ENCODE assay signal across 31 mouse cellular contexts in genomic region chr1:87211431-87211830, GRCm38 (mm10). TPM values are rescaled to one million over a fixed set of nuclear protein-coding genes. Genes with fewer than 3 reads are reported as not detected.
DNase-seq lines count a peak whose midpoint lies in the region; ATAC-seq and TF ChIP-seq lines count a peak whose summit lies in the region.
"Had no signal": no experiment of that assay in that cellular context is flagged by ENCODE, and none has a peak within 500 bp of the region (broad histone marks: within the 10 kb centered on the region; RNA-seq: fewer than 3 reads in every experiment).

No protein-coding gene starts in this region.

- no peaks in the 10 kb centered on the region for H3K9me3 ChIP-seq in MEL (replicated peaks; ENCODE audit: insufficient read depth, low read length)
- H3K9me3 ChIP-seq: embryonic facial prominence, embryonic 13.5 days; embryonic facial prominence, embryonic 15.5 days; forebrain, embryonic 10.5 days; forebrain, embryonic 12.5 days; G1E had no signal

- H3K4me2 ChIP-seq in myocyte (ENCODE audit: low read depth): peak overlapping the region; percentile 26
- H3K4me2 ChIP-seq: embryonic facial prominence, embryonic 13.5 days; embryonic facial prominence, embryonic 15.5 days; forebrain, embryonic 12.5 days had no signal

- peaks cover 1 to 20% of the 10 kb centered on the region in 2 experiments; a peak in 2 of 4 replicates for H3K36me3 ChIP-seq in MEL (ENCODE audit: control insufficient read depth in 1 of 2, insufficient read depth in 2 of 2, low read length in 2 of 2)
- peaks cover 1% of the 10 kb centered on the region for H3K36me3 ChIP-seq in myocyte (ENCODE audit: control insufficient read depth, insufficient read depth)
- H3K36me3 ChIP-seq: embryonic facial prominence, embryonic 13.5 days; embryonic facial prominence, embryonic 15.5 days; forebrain, embryonic 12.5 days had no signal

- no peak for TF ChIP-seq RAD21 in MEL (IDR thresholded peaks at IDR 0.05; ENCODE audit: low read depth, low read length)

- no peak overlapping the region for H3ac ChIP-seq in myocyte (ENCODE audit: control insufficient read depth, insufficient read length)

- peaks cover 28% of the 10 kb centered on the region for H3K79me2 ChIP-seq in MEL (ENCODE audit: control insufficient read depth, insufficient read depth, low read length, poor library complexity)
- peaks cover 30% of the 10 kb centered on the region for H3K79me2 ChIP-seq in myocyte (ENCODE audit: control insufficient read depth, insufficient read depth)

- H3K27me3 ChIP-seq in MEL (ENCODE audit: control insufficient read depth in 1 of 2, insufficient read depth in 2 of 2, low read length in 2 of 2): no peaks in the 10 kb centered on the region
- H3K27me3 ChIP-seq in myocyte (ENCODE audit: control insufficient read depth, insufficient read depth, insufficient read length): no peaks in the 10 kb centered on the region

- H3K4me3 ChIP-seq in MEL (ENCODE audit: control insufficient read depth in 1 of 2, insufficient read depth in 1 of 2, low read depth in 2 of 2, low read length in 2 of 2) (no peak overlapping the region), myocyte (no peak overlapping the region)
- H3K4me3 ChIP-seq: embryonic facial prominence, embryonic 13.5 days; embryonic facial prominence, embryonic 15.5 days; erythroblast, embryonic 14.5 days; forebrain, embryonic 10.5 days; forebrain, embryonic 12.5 days had no signal

- TF ChIP-seq POLR2A in MEL (IDR thresholded peaks at IDR 0.05; ENCODE audit: control insufficient read depth in 1 of 2, insufficient read depth in 1 of 2, low read depth in 1 of 2, low read length in 2 of 2, poor library complexity in 1 of 2) (no peak), myocyte (IDR thresholded peaks at IDR 0.05; ENCODE audit: insufficient read length, low read depth) (no peak)

- H3K27ac ChIP-seq in MEL (ENCODE audit: control insufficient read depth, low read depth, low read length): no peak overlapping the region
- H3K27ac ChIP-seq: embryonic facial prominence, embryonic 13.5 days; embryonic facial prominence, embryonic 15.5 days; forebrain, embryonic 10.5 days; forebrain, embryonic 12.5 days had no signal

- H3K9ac ChIP-seq in MEL (ENCODE audit: control insufficient read depth, low read depth, low read length, poor library complexity, severe bottlenecking): no peak overlapping the region
- H3K9ac ChIP-seq: embryonic facial prominence, embryonic 13.5 days; embryonic facial prominence, embryonic 15.5 days; forebrain, embryonic 12.5 days had no signal

- TF ChIP-seq CTCF in MEL (IDR thresholded peaks at IDR 0.05 in 2 of 3, conservative IDR thresholded peaks at IDR 0.05 in 1 of 3; ENCODE audit: control insufficient read depth in 1 of 3, insufficient read depth in 1 of 3, low read depth in 2 of 3, low read length in 3 of 3, poor library complexity in 1 of 3, severe bottlenecking in 1 of 3): no peak

- DNase-seq in CD4-positive, CD25-positive, alpha-beta regulatory T cell, adult 2 months (ENCODE audit: low read depth, low spot score): peak; percentile 21
- peak; percentile 16 for DNase-seq in CD4-positive helper T cell, adult 2 months (ENCODE audit: low read depth, low spot score)
- DNase-seq in MEL (ENCODE audit: low read depth, low spot score): no peak
- DNase-seq in frontal cortex, postnatal 14 days (ENCODE audit: low spot score in 2 of 2): no peak
- no peak for DNase-seq in MN1 (ENCODE audit: low spot score)
- DNase-seq: adrenal gland, adult 8-10 months; adrenal gland, postnatal 25 days; B cell, adult 2 months; cerebellum, adult 11 months; cerebellum, adult 18-20 months; cerebellum, adult 8-10 months; cerebellum, adult 9-11 months; cerebellum, postnatal 14 days; cerebellum, postnatal 36 days; embryo, embryonic 11 days had no signal

- TF ChIP-seq EP300 in MEL (IDR thresholded peaks at IDR 0.05; ENCODE audit: low read depth in 1 of 2, low read length in 2 of 2): no peak

- no peak for ATAC-seq in CD4-positive, CD25-positive, alpha-beta regulatory T cell, adult 4 months
- ATAC-seq: activated CD4-positive, CD25-positive, alpha-beta regulatory T cell, adult 4 months; forebrain, embryonic 14.5 days; forebrain, embryonic 16.5 days; Patski had no signal

- H3K4me1 ChIP-seq in MEL (ENCODE audit: control insufficient read depth in 1 of 2, insufficient read depth in 2 of 2, low read length in 2 of 2): peaks cover 3 to 16% of the 10 kb centered on the region in 2 experiments; a peak in 3 of 4 replicates

TF ChIP-seq in MEL, 35 proteins besides CTCF, POLR2A, EP300 and RAD21:
- TF ChIP-seq USF1 (IDR thresholded peaks at IDR 0.05; ENCODE audit: low read depth, low read length) (peak; percentile 15; the same call in 1 of the 2 replicates), NELFE (IDR thresholded peaks at IDR 0.05; ENCODE audit: low read depth, low read length) (no peak)

TF ChIP-seq in myocyte, 11 proteins besides CTCF, POLR2A, EP300 and RAD21:
- TF ChIP-seq USF1 (IDR thresholded peaks at IDR 0.05; ENCODE audit: low read depth): peak; percentile 18
- TF ChIP-seq E2F4 (IDR thresholded peaks at IDR 0.05; ENCODE audit: insufficient read depth): no peak

RNA-seq across cellular contexts. Expression of gene Eif4e2, which starts 2.3 kb away (rescaled TPM):
- 100 to 1,000 TPM; 101 to 133 TPM for polyA plus RNA-seq in CD4-positive, CD25-positive, alpha-beta regulatory T cell, adult 4 months (2017; shearing (Covaris generic))
- total RNA-seq in MEL (2012; rRNA removed): 165 and 171 TPM in 2 replicates
- polyA plus RNA-seq in MEL (2012; ENCODE audit: insufficient read depth in 1 of 2, insufficient read length in 2 of 2, low read depth in 1 of 2, low replicate concordance in 2 of 2, missing spikeins in 1 of 2) (100 to 1,000 TPM; 132 to 220 TPM), myocyte (2012; fragmentation: generic; extraction: Trizol) (221 TPM)

RNA-seq across cellular contexts. Expression of gene Chrng, which starts 7.0 kb away (rescaled TPM):
- polyA plus RNA-seq in CD4-positive, CD25-positive, alpha-beta regulatory T cell, adult 4 months (2017; shearing (Covaris generic)): under 1 TPM in 1 of 2 experiments, not detected in 1; 0.30 TPM
- total RNA-seq in MEL (2012; rRNA removed): not detected in 2 replicates
- polyA plus RNA-seq in MEL (2012; ENCODE audit: insufficient read depth in 1 of 2, insufficient read length in 2 of 2, low read depth in 1 of 2, low replicate concordance in 2 of 2, missing spikeins in 1 of 2) (not detected), myocyte (2012; fragmentation: generic; extraction: Trizol) (376 TPM)
- total RNA-seq: adrenal gland, adult 18-20 months; adrenal gland, adult 8-10 months; adrenal gland, postnatal 25 days; common myeloid progenitor, adult 5-6 weeks had no signal
- polyA plus RNA-seq: activated CD4-positive, CD25-positive, alpha-beta regulatory T cell, adult 4 months; erythroblast, embryonic 14.5 days; forebrain, embryonic 12.5 days; forebrain, embryonic 14.5 days; forebrain, embryonic 16.5 days; frontal cortex, adult 2 months; G1E; Patski had no signal

RNA-seq across cellular contexts. Expression of gene Chrnd, which starts 21.0 kb away (rescaled TPM):
- polyA plus RNA-seq in CD4-positive, CD25-positive, alpha-beta regulatory T cell, adult 4 months (2017; shearing (Covaris generic)): not detected
- not detected in 2 replicates for total RNA-seq in MEL (2012; rRNA removed)
- polyA plus RNA-seq in MEL (2012; ENCODE audit: insufficient read depth in 1 of 2, insufficient read length in 2 of 2, low read depth in 1 of 2, low replicate concordance in 2 of 2, missing spikeins in 1 of 2): not detected
- 208 TPM for polyA plus RNA-seq in myocyte (2012; fragmentation: generic; extraction: Trizol)
- total RNA-seq: adrenal gland, adult 18-20 months; adrenal gland, adult 8-10 months; adrenal gland, postnatal 25 days; common myeloid progenitor, adult 5-6 weeks; G1E had no signal
- polyA plus RNA-seq: activated CD4-positive, CD25-positive, alpha-beta regulatory T cell, adult 4 months; erythroblast, embryonic 14.5 days; forebrain, embryonic 10.5 days; forebrain, embryonic 14.5 days; forebrain, embryonic 16.5 days; frontal cortex, adult 2 months; G1E; Patski had no signal

RNA-seq across cellular contexts. Expression of gene Prss56, which starts 28.3 kb away (rescaled TPM):
- not detected for polyA plus RNA-seq in CD4-positive, CD25-positive, alpha-beta regulatory T cell, adult 4 months (2017; shearing (Covaris generic))
- 0.08 TPM in 1 of 2 replicates, not detected in the other for total RNA-seq in MEL (2012; rRNA removed)
- polyA plus RNA-seq in MEL (2012; ENCODE audit: insufficient read depth in 1 of 2, insufficient read length in 2 of 2, low read depth in 1 of 2, low replicate concordance in 2 of 2, missing spikeins in 1 of 2) (not detected), myocyte (2012; fragmentation: generic; extraction: Trizol) (0.16 TPM)
- total RNA-seq: adrenal gland, adult 18-20 months; adrenal gland, adult 8-10 months; adrenal gland, postnatal 25 days; adrenal gland, postnatal 4 days; common myeloid progenitor, adult 5-6 weeks; G1E had no signal
- polyA plus RNA-seq: activated CD4-positive, CD25-positive, alpha-beta regulatory T cell, adult 4 months; embryonic facial prominence, embryonic 13.5 days; erythroblast, embryonic 14.5 days; forebrain, embryonic 10.5 days; forebrain, embryonic 12.5 days; G1E had no signal

RNA-seq across cellular contexts. Expression of gene Efhd1, which starts 52.7 kb away (rescaled TPM):
- under 1 TPM in 1 of 2 experiments, not detected in 1; 0.35 TPM for polyA plus RNA-seq in CD4-positive, CD25-positive, alpha-beta regulatory T cell, adult 4 months (2017; shearing (Covaris generic))
- not detected in 2 replicates for total RNA-seq in MEL (2012; rRNA removed)
- polyA plus RNA-seq in MEL (2012; ENCODE audit: insufficient read depth in 1 of 2, insufficient read length in 2 of 2, low read depth in 1 of 2, low replicate concordance in 2 of 2, missing spikeins in 1 of 2) (under 1 TPM in 1 of 2 experiments, not detected in 1; 0.15 TPM), myocyte (2012; fragmentation: generic; extraction: Trizol) (2.1 TPM)
- total RNA-seq: common myeloid progenitor, adult 5-6 weeks had no signal
- polyA plus RNA-seq: activated CD4-positive, CD25-positive, alpha-beta regulatory T cell, adult 4 months; erythroblast, embryonic 14.5 days; G1E had no signal

Comparison
In these comparisons a context has a peak if more than half of its experiments do, and no peak if none do; other contexts are left out.
1. DNase-seq: peak in CD4-positive, CD25-positive, alpha-beta regulatory T cell, adult 2 months (single experiment) and CD4-positive helper T cell, adult 2 months (single experiment); none in MEL (single experiment), frontal cortex, postnatal 14 days (0 of 2) and MN1 (single experiment).
2. RNA of gene Chrng, which starts 7.0 kb away (polyA plus RNA-seq): 376 TPM in myocyte (single experiment); 0.30 TPM in CD4-positive, CD25-positive, alpha-beta regulatory T cell, adult 4 months and not detected in MEL; every median in the first group is over 100 times any median in the second.
3. RNA of gene Chrnd, which starts 21.0 kb away (polyA plus RNA-seq): 208 TPM in myocyte (single experiment); not detected in CD4-positive, CD25-positive, alpha-beta regulatory T cell, adult 4 months and not detected in MEL; every median in the first group is over 100 times any median in the second.